Mouse (Mus musculus): ENCODE results near the gene Chpf. TPM values are rescaled to one million over a fixed set of nuclear protein-coding genes. Genes with fewer than 3 reads are reported as not detected.

Gene Chpf
- total RNA-seq, 2 experiments from 2014 or later: 22.2 to 32.0 TPM

GRCm38 (mm10) chr1:75499441-75499840 lies 20.3 kb upstream of the Chpf start:
- DNase-seq: no peak

GRCm38 (mm10) chr1:75498897-75499296 lies 19.8 kb upstream of the Chpf start:
- DNase-seq: no peak

GRCm38 (mm10) chr1:75494878-75495548 lies 15.9 kb upstream of the Chpf start:
- DNase-seq: no peak

GRCm38 (mm10) chr1:75492579-75493170 lies 13.6 kb upstream of the Chpf start:
- DNase-seq: no peak

GRCm38 (mm10) chr1:75490785-75491551 lies 11.9 kb upstream of the Chpf start:
- DNase-seq: no peak

GRCm38 (mm10) chr1:75487405-75488161 lies 8.5 kb upstream of the Chpf start:
- peak; percentile 58 for DNase-seq

GRCm38 (mm10) chr1:75487040-75487404 lies 7.9 kb upstream of the Chpf start:
- no peak for DNase-seq

GRCm38 (mm10) chr1:75486561-75486960 lies 7.5 kb upstream of the Chpf start:
- no peak for DNase-seq

GRCm38 (mm10) chr1:75480735-75481134 lies 1.6 kb upstream of the Chpf start:
- no peak for DNase-seq

- DNase-seq: no peak
These were observed 929 bp upstream of the Chpf start for GRCm38 (mm10) chr1:75480036-75480435.

GRCm38 (mm10) chr1:75479635-75479989 lies 505 bp upstream of the Chpf start:
- DNase-seq: no peak

- DNase-seq: no peak
These were observed 610 bp downstream of the Chpf start for GRCm38 (mm10) chr1:75478497-75478896.

- DNase-seq: no peak
These were observed 1.2 kb downstream of the Chpf start for GRCm38 (mm10) chr1:75477966-75478290.

GRCm38 (mm10) chr1:75477264-75477965 lies 1.7 kb downstream of the Chpf start:
- DNase-seq: peak; percentile 84

- no peak for DNase-seq
These were observed 2.7 kb downstream of the Chpf start for GRCm38 (mm10) chr1:75476441-75476840.

- DNase-seq: no peak
These were observed 9.8 kb downstream of the Chpf start for GRCm38 (mm10) chr1:75469287-75469825.

- DNase-seq: peak; percentile 78
These were observed 11.7 kb downstream of the Chpf start for GRCm38 (mm10) chr1:75467215-75467927.

- no peak for DNase-seq
These were observed 15.4 kb downstream of the Chpf start for GRCm38 (mm10) chr1:75463652-75464204.

GRCm38 (mm10) chr1:75462636-75463035 lies 16.5 kb downstream of the Chpf start:
- DNase-seq: no peak

- DNase-seq: no peak
These were observed 18.8 kb downstream of the Chpf start for GRCm38 (mm10) chr1:75460297-75460696.
